Mouse (Mus musculus) spleen, adult 2 months (tissue): ENCODE data around the gene Dusp9. TPM values are rescaled to one million over a fixed set of nuclear protein-coding genes. Genes with fewer than 3 reads are reported as not detected.

ENCODE experiments used
- DNase-seq, 2 experiments: peaks; one replicate each; pipeline versions ENCODE4 v3.0.0 to v3.0.0-alpha.2; 2012 to 2021; ENCODE audit warnings: low spot score in 2 of 2, low read depth in 1 of 2
- H3K27ac ChIP-seq: fragments of 200-500 bp; 2 replicates; pipeline ENCODE4 v1.5.1; 2012; ENCODE audit warnings: low read length, inconsistent platforms; ENCODE audit not compliant: insufficient read depth
- H3K27me3 ChIP-seq: fragments of 200-500 bp; 2 replicates; pipeline ENCODE4 v1.6.1; 2012; ENCODE audit warnings: mild to moderate bottlenecking, moderate library complexity, low read length, inconsistent platforms; ENCODE audit not compliant: control insufficient read depth, insufficient read depth
- H3K36me3 ChIP-seq: fragments of 200-500 bp; 2 replicates; pipeline ENCODE4 v1.6.1; 2012; ENCODE audit warnings: mild to moderate bottlenecking, low read length, inconsistent platforms; ENCODE audit not compliant: control insufficient read depth, insufficient read depth
- H3K4me1 ChIP-seq: fragments of 200-500 bp; 2 replicates; pipeline ENCODE4 v1.6.1; 2011; ENCODE audit warnings: inconsistent platforms; ENCODE audit not compliant: control insufficient read depth, insufficient read depth, insufficient read length
- H3K4me3 ChIP-seq: fragments of 200-500 bp; 2 replicates; pipeline ENCODE4 v1.5.1; 2011; ENCODE audit warnings: mild to moderate bottlenecking, inconsistent platforms; ENCODE audit not compliant: insufficient read depth, insufficient read length; ENCODE audit errors: extremely low read depth
- CTCF ChIP-seq: fragments of 200-500 bp; IDR thresholded peaks from 2 replicates; pipeline ENCODE4 v1.5.1; 2011; ENCODE audit warnings: mild to moderate bottlenecking, inconsistent platforms; ENCODE audit not compliant: insufficient read depth, insufficient read length, insufficient replicate concordance; ENCODE audit errors: extremely low read depth
- POLR2A ChIP-seq: fragments of 200-500 bp; IDR thresholded peaks from 2 replicates; pipeline ENCODE4 v1.6.1; 2011; ENCODE audit warnings: low read depth, low read length, inconsistent platforms
- WGBS: fragments of 180-500 bp; shearing (Covaris S2); methylation state at CpG from one replicate; pipeline ENCODE4 v1.1.7; 2018; 5-methylcytosine and 5-hydroxymethylcytosine counted together
- polyA plus RNA-seq: library from polyadenylated mRNA; depleted of rRNA; stranded (reverse); fragments of >200 nt; gene quantifications from 2 replicates; pipeline ENCODE4 v1.2.3, GENCODE M21; 2012

The Dusp9 gene
- polyA plus RNA-seq, 1 experiment, result 1.4 TPM

GRCm38 (mm10) chrX:73619401-73619800 lies 19.8 kb upstream of the Dusp9 start:
- Histone ChIP-seq H3K4me3 (no peak overlapping the region), H3K4me1 (no peaks in the 10 kb centered on the region), H3K27me3 (no peaks in the 10 kb centered on the region), H3K36me3 (no peaks in the 10 kb centered on the region), H3K27ac (no peak overlapping the region)
- no peak for DNase-seq
- TF ChIP-seq POLR2A (no peak), CTCF (no peak)

- Histone ChIP-seq H3K4me3 (no peak overlapping the region), H3K4me1 (no peaks in the 10 kb centered on the region), H3K27ac (no peak overlapping the region), H3K36me3 (no peaks in the 10 kb centered on the region), H3K27me3 (no peaks in the 10 kb centered on the region)
- TF ChIP-seq POLR2A (no peak), CTCF (no peak)
- DNase-seq, result no peak
- WGBS, result 85% methylated on average over 2 of the region's 2 CpGs
These were observed 19.3 kb upstream of the Dusp9 start for GRCm38 (mm10) chrX:73619890-73620289.

- TF ChIP-seq CTCF (no peak), POLR2A (no peak)
- Histone ChIP-seq H3K4me1 (no peaks in the 10 kb centered on the region), H3K36me3 (no peaks in the 10 kb centered on the region), H3K4me3 (no peak overlapping the region), H3K27me3 (no peaks in the 10 kb centered on the region), H3K27ac (no peak overlapping the region)
- no peak for DNase-seq
These were observed 12.2 kb upstream of the Dusp9 start for GRCm38 (mm10) chrX:73626981-73627380.

GRCm38 (mm10) chrX:73635425-73635824 lies 3.8 kb upstream of the Dusp9 start:
- H3K36me3 ChIP-seq, result no peaks in the 10 kb centered on the region
- H3K4me3 ChIP-seq, result no peak overlapping the region
- DNase-seq, result no peak
- no peaks in the 10 kb centered on the region for H3K4me1 ChIP-seq
- no peak for TF ChIP-seq POLR2A
- no peak for TF ChIP-seq CTCF
- peaks cover 4% of the 10 kb centered on the region for H3K27me3 ChIP-seq
- WGBS, result 29% methylated on average over 19 of the region's 19 CpGs
- H3K27ac ChIP-seq, result no peak overlapping the region

- H3K4me3 ChIP-seq, result no peak overlapping the region
- H3K27ac ChIP-seq, result no peak overlapping the region
- H3K4me1 ChIP-seq, result no peaks in the 10 kb centered on the region
- peaks cover 4% of the 10 kb centered on the region for H3K27me3 ChIP-seq
- 23% methylated on average over 19 of the region's 19 CpGs for WGBS
- H3K36me3 ChIP-seq, result no peaks in the 10 kb centered on the region
- TF ChIP-seq POLR2A (no peak), CTCF (no peak)
- no peak for DNase-seq
These were observed 1.8 kb upstream of the Dusp9 start for GRCm38 (mm10) chrX:73637415-73637814.

GRCm38 (mm10) chrX:73639901-73640469 lies 766 bp downstream of the Dusp9 start:
- Histone ChIP-seq H3K36me3 (no peaks in the 10 kb centered on the region), H3K4me1 (no peaks in the 10 kb centered on the region), H3K27me3 (peaks cover 4% of the 10 kb centered on the region), H3K27ac (no peak overlapping the region), H3K4me3 (no peak overlapping the region)
- no peak for DNase-seq
- WGBS, result 29% methylated on average over 41 of the region's 41 CpGs
- TF ChIP-seq POLR2A, result no peak

- TF ChIP-seq CTCF (no peak), POLR2A (no peak)
- H3K36me3 ChIP-seq, result no peaks in the 10 kb centered on the region
- H3K27me3 ChIP-seq, result no peaks in the 10 kb centered on the region
- 68% methylated on average over 4 of the region's 4 CpGs for WGBS
- no peak overlapping the region for H3K27ac ChIP-seq
- H3K4me3 ChIP-seq, result no peak overlapping the region
- no peak for DNase-seq
- no peaks in the 10 kb centered on the region for H3K4me1 ChIP-seq
These were observed 5.9 kb downstream of the Dusp9 start for GRCm38 (mm10) chrX:73645121-73645520.
